Mouse (Mus musculus) layer of hippocampus, postnatal 14 days (tissue): Measurements from ENCODE around the gene Triobp. TPM values are rescaled to one million over a fixed set of nuclear protein-coding genes. Genes with fewer than 3 reads are reported as not detected.
"Not testable (repeated sequence)": the region's sequence is repeated elsewhere in the genome, so short reads cannot be mapped to it uniquely, and the experiment has no call there.

Source experiments
- DNase-seq, 2 experiments: peaks; one replicate each; pipeline ENCODE4 v3.0.0; 2021 to 2022; ENCODE audit warnings: low spot score in 2 of 2, mixed read lengths in 1 of 2
- total RNA-seq, 2 experiments: library from RNA; stranded (reverse); gene quantifications; 2 replicates each; pipeline ENCODE4 v1.2.3; 2021

Triobp gene
- total RNA-seq, 2 experiments from 2014 or later = 19.3 to 21.1 TPM

DNA sequence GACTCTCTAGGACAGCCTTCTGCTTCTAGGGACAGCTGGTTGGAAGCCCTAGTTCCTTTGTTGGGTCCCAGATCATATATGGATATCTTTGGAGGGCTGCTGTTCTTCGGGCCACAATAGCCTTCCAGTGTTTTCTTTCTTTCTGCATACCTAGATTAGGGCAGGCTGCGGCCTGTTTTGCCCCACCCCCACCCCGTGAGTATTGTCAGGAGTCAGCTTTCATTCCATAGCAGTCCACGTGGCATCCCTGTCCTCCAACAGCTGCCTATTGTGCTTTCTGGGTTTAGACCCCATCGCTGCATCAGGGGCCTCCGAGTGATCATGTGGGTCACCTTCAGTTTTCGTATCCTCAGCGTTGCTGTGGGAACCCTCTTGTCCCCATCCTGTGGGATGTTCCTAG lies 50.8 kb downstream of the Triobp start:
- DNase-seq = no peak

DNA sequence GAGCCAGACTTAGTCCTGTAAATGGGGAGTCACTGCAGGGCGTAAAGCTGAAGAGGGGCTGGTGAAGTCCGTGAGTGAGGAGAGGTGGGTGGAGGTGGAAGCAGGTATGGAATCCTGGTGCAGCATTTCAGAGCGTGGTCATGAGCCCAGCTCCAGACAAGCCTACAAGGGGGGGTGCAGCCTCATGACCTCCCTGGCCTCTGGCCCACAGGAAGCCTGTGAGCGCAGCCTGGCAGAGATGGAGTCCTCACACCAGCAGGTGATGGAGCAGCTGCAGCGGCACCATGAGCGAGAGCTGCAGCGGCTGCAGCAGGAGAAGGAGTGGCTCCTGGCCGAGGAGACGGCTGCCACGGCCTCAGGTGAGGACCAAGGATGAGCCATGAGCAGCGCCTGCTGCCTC lies 52.1 kb downstream of the Triobp start:
- no peak for DNase-seq

DNA sequence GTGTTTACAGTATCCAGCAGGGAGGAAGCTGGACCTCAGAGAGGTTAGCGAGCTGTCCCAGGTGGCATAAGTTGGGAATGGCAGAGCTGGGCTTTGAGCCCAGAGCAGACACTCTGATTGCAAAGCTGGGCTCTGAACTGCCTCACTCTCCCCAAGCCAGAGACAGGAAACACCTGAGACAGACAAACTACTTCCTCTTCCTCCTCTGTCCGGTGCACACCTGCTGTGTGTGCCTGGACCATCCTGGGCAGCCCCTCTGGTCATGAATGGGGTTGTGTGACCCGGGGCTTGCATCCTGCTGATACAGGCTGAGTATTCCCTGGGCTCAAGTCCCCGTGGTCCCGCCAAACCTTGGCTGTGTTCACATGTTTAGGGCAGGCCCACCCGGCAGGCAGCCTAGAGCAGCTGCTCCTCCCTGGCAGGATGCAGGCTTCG lies 52.9 kb downstream of the Triobp start:
- no peak for DNase-seq

DNA sequence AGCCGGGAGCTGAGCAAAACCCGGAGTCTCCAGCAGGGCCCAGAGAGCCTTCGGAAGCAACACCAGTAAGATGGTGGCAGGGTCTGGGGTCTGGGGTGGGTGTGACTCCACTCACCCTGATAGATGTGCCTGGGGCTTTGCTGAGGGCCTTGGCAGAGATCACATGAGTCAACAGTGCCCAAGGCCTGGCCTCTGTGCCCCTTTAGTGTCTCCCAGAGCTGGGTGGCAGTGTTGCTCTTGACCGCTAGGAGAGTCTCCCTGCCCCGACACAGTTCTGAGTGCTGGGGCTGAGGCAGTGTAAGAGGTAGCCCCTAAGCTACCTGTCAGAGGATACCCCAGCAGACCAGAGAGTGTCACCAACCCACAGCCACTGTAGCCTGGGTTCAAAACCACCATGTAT lies 54.0 kb downstream of the Triobp start:
- no peak for DNase-seq

DNA sequence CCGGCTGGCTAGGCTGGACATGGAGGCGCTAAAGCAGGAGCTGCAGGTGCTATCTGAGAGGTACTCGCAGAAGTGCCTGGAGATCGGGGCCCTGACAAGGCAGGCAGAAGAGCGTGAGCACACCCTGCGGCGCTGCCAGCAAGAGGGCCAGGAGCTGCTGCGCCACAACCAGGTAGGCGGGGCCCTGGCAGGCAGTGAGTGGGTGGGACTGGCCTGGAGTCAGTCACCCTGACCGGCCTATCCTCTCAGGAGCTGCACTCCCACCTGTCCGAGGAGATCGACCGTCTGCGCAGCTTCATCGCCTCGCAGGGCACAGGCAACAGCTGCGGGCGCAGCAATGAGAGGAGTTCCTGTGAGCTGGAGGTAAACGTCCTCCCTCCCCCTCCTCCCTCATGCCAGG lies 54.5 kb downstream of the Triobp start:
- DNase-seq = no peak

DNA sequence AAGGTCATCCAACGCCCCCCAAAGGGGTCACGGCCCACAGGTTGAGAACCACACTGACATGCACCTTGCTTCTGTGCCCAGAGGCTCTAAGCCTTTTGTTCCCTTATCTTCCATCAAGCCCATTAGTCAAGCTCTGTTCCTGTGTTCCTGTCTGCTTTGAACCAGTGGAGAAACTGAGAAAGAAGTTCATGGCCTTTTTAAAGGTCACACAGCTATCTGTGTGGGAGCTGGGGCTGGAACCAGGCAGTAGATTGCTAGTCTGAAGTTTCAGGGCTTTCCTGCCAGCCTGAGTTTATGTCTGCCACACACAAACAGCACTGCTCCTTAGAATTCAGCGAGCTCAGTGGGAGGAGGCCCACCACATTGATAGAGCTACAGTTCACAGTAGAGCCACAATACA lies 55.6 kb downstream of the Triobp start:
- no peak for DNase-seq

DNA sequence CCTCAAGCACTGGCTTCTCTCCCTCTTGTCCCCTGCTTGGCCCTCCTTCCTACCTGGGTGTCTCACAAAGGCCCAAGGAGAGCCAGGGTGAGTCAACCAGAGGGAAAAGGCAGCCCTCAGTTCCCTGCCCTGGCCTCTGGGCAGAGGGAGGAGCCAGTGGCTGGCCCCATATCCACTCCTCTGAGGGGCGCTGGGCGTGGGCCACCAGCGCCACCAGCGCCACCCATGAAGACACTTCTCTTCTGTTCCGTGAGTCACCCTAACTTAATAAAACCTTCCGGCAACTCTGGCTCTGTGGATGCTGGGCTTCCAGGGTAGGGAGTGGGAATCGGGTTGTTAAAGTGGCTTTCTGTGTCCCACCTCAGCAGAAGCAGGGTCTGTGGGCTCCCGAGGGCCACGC lies 58.1 kb downstream of the Triobp start:
- DNase-seq = no peak

DNA sequence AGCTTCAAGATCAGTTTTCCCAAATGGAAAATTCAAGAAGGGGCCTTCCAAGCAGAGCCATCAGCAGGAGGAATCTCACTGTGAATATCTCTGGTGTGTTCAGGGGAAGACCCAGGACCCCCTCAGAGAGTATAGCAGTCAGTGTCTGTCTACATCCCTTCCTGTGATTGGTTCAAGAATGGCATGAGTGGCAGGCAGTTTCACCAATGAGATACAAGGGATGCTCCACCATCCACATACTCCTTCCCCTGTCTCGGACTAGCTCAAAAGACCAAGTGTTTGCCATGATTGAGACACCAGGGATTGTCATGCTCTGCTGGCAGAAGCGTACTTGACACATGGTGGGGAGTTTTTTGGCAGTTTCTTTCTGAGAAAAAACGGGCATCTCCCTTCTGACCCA lies 59.1 kb downstream of the Triobp start:
- peak in 1 of 2 experiments; percentile 63 for DNase-seq

DNA sequence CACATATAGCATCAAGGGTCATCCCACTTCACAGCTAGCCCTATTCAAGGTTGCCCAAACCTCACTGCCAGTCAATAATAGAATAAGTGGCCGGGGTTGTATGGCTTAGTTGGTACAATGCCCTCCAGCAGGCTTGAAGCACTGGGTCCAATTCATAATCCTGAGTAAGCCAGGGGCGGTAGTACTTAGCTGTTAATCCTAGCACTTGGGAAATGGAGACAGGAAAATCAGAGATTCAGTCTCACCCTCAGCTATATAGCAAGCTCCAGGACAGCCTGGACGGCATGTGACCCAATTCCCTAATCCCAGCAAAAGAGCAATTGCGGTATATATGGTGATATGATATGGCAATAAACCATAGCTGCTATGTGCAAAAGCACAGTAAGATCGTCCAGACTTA lies 59.5 kb downstream of the Triobp start:
- no peak for DNase-seq

DNA sequence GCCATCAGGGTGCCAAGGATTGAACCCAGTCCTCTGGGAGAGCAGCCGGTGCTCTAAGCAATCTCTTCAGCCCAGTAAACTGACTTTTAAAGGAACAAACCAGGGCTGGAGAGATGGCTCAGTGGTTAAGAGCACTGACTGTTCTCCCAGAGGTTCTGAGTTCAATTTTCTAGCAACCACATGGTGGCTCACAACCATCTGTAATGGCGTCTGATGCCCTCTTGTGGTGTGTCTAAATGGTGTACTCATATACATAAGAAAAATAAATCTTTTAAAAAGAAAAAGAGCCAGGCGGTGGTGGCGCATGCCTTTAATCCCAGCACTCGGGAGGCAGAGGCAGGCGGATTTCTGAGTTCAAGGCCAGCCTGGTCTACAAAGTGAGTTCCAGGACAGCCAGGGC lies 60.3 kb downstream of the Triobp start:
- DNase-seq = not testable (repeated sequence)

DNA sequence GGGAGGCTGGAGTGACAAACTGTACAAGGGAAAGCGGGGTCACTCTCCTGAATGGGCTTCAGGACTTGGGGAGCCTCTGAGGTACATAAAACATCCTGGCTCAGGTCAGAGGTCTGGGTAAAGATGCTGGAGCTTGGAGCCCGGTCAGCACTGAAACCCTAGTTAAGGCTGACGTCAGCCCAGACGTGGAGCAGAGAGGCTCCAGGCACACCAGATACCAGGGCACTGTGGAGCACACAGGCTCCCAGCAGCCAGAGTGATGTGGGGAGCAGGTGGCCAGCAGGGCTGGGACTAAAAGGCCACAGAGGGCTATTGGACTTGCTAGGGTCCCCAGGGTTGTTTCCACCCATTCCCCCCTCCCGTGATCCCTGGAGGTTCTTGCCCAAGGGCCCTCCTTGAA lies 62.2 kb downstream of the Triobp start:
- no peak for DNase-seq

DNA sequence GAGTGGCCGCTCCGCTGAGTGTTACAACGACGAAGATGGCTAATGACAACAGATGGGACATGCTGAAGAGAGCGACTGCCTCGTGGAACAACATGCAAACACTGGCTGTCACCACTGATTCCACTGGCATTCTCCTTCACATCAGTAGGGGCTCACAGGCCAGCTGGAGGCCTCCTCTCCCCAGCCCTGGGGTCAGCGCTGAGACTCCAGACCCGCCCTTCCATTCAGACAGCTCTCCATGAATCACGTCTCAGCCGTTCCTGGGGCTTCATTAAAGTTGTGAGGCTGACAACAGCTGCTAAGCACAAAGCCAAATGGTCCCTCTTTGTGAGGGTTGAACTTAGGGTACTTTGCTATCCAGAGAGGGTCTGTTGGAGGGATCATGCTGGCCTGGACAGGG lies 64.0 kb downstream of the Triobp start:
- DNase-seq = no peak

DNA sequence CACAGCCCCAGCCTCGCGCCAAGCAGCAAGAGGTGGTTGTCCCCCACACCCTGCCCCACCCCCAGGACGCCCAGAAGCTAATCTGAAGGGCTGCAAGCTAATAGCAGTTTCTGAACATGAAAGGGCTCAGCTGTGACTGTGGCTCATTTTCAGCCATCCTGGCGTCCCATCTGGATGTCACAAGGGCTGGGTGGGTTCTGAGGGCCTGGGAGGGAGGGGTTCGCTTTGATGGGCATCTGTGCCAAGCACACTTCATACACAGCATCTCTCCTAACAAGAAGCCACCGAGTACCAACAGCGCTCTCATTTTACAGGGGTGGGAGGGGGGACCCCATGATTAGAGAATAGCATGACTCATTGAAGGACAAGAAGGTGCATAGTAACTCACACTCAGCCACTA lies 65.9 kb downstream of the Triobp start:
- no peak for DNase-seq

DNA sequence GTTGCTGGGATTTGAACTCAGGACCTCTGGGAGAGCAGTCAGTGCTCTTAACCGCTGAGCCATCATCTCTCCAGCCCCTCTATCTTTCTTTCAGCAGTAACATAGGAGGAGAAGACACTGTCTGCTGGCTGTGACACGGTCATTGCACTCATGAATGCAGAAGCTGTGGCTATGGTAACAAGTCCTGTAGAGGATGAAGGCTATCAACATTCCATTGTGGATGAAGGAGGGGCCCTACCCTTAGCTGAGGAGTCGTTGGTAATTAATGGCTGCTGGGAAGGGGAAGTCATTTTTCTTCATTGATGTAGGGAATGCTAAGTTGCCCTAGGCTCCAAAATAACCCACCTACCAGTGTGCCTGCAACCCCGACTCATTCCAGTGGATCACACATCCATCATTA lies 70.7 kb downstream of the Triobp start:
- DNase-seq = no peak

DNA sequence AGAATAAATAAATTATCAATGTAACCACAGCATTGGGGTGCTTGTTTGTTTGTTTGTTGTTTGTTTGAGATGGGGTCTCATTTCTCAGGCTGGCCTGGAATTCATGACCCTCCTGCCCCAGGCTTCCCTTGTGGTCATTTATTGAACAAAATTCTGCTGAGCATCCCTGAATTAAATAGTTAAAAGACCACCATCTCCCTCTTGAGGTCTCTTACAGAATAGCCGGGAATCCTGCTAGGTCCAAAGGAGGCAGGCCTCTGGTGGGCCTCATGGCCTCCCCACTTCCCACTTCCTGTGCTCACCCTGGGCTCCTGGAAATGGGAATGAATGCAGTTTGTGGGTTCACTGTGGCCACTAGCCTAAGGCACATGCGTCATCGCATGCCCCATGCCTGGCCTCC lies 71.4 kb downstream of the Triobp start:
- no peak for DNase-seq

DNA sequence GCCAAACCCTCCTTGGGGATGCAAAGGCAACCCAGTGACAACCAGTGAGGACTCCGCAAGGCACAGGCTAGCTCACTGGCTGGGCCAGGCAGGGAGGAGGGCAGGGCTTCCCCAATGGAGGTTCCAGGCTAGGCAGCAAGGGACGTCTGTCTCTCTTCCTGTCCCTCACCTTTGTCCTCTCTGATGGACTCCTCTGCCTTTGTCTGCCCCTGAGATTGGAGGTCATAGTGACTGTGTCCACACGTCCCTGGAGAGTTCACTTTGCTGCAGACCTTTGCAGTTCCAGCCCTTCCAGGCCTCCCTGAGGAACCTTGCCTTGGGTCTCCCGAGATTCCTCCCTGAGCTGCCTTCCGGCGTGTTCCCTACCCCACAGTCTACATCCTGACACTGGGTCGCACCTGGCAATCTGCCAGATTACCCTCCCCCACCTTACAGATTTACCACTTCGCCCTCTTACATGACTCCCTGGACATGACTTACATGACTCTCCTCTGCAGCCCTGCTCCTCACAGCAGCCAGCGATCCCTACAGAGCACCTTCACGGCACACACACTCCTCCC lies 75.2 kb downstream of the Triobp start:
- no peak for DNase-seq

DNA sequence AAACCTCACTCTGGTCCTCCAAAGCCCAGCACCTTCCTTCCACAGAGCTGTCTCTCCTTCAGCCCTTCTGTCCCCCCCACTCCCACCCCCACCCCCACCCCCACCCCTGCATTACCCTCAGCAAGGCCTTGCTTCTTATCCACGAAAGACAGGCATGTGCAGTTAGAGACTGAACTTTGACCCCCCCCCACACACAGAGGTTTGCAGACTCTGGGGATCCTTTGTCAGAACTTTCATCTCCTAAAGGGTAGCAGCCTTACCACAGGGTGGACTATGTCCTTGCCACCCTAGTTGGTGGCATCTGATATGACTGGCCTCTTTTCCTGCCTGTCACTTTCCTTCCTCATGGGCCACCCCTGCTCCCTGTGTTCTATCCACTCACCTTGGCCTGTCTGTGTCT lies 75.8 kb downstream of the Triobp start:
- DNase-seq = no peak

DNA sequence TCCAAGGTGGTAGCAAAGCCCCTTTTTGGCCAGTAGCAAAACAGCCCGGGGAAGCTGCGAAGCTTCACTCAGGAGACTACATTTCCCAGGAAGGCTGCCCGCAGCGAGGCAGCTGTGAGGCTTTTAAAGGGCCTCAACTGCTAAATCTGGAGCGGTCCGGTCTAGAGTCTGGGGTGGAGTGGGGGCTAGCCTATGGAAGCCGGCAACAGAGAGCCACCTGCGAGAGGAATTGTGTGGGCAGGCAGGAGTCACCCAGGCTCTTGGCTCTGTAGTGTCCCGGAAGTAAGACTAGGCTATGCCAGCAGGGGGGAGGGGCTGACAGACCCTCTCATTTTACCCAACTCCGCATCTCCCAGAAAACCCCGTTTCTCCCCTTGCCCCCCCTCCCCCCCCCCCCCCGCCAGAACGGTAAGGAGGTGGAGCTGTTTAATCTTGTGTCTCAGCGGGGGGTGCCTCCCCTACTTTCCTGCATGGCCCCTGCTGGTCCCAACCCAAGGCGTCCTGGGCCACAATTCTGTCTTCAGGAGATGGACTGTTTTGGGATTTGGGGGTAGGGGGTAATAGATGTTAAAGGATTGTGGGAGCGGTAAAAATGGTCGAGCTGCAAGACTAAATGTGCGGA lies 78.3 kb downstream of the Triobp start:
- DNase-seq = no peak

DNA sequence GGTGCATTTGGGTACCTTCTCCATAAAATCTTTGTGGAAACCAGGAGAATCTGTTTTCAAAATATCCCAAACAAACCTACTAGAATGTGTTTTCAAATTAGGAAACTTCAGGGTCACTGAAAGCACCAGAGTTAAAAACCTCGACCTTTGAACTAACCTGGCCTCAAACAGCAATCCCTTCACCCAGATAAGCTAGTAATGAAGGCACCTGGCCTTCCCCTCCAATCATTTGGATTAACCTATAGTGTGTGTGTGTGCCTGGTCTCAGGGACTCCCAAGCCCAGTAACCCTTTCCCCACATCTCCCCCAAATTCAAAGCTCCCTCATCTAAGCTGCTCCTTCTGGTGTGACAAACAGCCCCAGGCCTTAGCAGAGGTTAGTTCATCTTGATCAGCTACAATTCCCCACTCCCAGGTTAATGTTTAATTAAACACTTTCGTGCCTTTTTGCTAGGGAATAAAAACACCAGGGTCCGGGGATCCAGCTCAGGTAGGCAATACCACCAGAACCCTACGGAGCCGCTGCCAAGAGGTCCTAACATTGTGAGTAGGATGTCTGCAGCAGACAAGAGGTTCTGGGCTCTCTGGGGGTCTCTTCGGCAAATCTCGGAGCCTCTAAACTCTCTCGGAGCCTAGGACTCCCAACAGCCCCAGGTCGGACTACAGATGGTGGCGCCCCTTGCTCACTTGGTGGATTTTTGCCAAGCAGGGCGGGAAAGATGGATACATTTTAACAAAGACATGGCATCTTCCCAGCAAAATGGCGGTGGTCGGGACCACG lies 79.2 kb downstream of the Triobp start:
- DNase-seq = no peak

DNA sequence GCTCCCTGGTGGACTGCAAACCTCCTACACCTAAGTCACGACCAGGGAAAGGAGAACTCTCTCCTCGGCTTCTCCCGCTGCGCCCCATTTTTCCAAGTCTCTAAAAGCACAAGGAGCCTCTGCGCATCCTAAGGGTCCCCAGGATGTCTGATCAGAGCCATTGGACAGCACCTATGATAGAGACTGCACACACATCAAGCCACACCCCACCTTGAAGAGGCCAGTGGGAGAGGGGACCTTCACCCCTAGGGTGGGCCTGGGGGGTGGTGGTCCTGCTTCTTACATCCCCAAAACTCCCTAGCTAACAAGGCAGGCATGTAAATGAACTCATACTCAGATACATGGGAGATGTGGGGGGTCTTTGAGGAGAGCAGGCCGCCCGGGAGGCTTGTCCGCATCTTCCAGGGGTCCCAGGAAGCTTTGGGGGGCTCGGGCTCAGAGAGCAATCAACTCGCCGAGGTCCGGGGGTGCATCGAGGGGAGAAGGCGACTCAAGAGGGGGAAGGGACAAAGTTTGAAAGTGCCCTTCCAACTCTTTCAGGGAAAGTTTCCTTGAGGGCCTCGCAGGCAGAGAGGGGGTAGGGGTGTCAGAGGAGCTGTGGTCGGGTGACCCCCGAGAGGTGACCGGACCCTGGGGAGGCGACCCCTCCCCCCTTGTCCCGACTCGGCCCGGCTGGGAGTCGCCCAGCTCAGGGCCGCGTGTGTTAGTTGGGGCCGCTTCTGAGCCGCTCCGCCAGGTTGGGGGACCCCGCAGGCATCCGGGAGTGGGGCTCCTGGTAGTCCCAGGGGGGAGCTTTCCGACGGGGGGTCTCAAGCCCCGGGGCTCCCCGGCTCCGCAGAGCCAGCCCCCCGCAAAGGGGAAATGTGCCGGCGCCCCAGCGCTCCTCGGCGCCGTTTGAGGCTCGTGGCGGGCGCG lies 80.0 kb downstream of the Triobp start:
- DNase-seq = no peak

DNA sequence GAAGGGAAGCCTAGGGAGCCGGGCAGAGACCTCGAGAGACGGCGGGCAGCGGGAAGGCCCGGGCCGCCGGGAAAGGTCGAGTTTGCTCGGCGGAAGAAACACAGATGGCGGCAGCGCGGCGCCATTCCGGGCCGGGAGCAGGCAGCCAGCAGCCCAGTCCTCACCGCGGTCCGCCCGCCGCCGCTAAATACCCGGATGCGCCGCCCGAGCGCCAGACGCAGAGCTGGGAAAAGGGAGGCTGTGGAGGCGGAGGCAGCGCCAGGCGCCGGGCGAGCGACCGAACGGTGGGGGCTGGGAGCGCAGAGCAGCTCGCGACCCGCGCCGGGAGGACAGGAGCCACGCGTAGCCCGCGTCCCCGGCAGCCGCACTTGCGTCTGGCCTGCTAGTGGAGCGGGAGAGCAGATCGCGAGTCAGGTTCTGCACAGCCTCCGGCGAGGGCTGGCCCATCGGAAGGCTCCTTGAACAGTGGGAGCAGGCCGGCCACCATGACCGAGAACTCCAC lies 80.8 kb downstream of the Triobp start, which contains the start of gene H1f0:
Gene H1f0 (plus strand): TSS at position 214 of the 502 bp plus-strand sequence.
- DNase-seq = peak; percentile 92 to 94
